Mouse (Mus musculus): Measurements from ENCODE around the gene Vmn1r68.

Vmn1r68 gene

GRCm38 (mm10) chr7:10558385-10558784, at the start of gene Vmn1r68:
TSS of gene Vmn1r68 (minus strand) at chr7:10558485.
- no peak for DNase-seq (ENCODE audit: low read depth, low spot score)

GRCm38 (mm10) chr7:10495578-10495977, 62.7 kb downstream of the Vmn1r68 start:
- DNase-seq (ENCODE audit: low read depth, low spot score), result no peak

- peak; percentile 68 for DNase-seq (ENCODE audit: low read depth, low spot score)
These were observed 63.3 kb downstream of the Vmn1r68 start, which contains the start of gene Zik1 for GRCm38 (mm10) chr7:10494786-10495521. TSS of gene Zik1 (minus strand) at chr7:10495394.

- peak; percentile 11 for DNase-seq (ENCODE audit: low read depth, low spot score)
These were observed 77.6 kb downstream of the Vmn1r68 start for GRCm38 (mm10) chr7:10480588-10481233.

GRCm38 (mm10) chr7:10479813-10480212, 78.5 kb downstream of the Vmn1r68 start:
- DNase-seq (ENCODE audit: low read depth, low spot score), result no peak

- DNase-seq (ENCODE audit: low read depth, low spot score), result no peak
These were observed 100.1 kb downstream of the Vmn1r68 start for GRCm38 (mm10) chr7:10458166-10458565.

All from retina, postnatal 7 days (tissue).